Mouse (Mus musculus) kidney, postnatal 14 days (tissue): Measurements from ENCODE around the gene 9130409I23Rik.
"Not testable (repeated sequence)": the region's sequence is repeated elsewhere in the genome, so short reads cannot be mapped to it uniquely, and the experiment has no call there.

Source experiments
- DNase-seq: peaks from one replicate; pipeline ENCODE4 v3.0.0; 2022; ENCODE audit warnings: mixed read lengths

9130409I23Rik gene

GRCm38 (mm10) chr1:181035015-181035778 is 15.8 kb upstream of the 9130409I23Rik start:
- DNase-seq, result not testable (repeated sequence)

GRCm38 (mm10) chr1:181037623-181038022 is 13.4 kb upstream of the 9130409I23Rik start:
- DNase-seq, result no peak

GRCm38 (mm10) chr1:181039652-181040051 is 11.4 kb upstream of the 9130409I23Rik start:
- DNase-seq, result peak; percentile 38

- no peak for DNase-seq
These were observed 3.5 kb upstream of the 9130409I23Rik start for GRCm38 (mm10) chr1:181047520-181047919.

- DNase-seq, result no peak
These were observed 1.7 kb upstream of the 9130409I23Rik start for GRCm38 (mm10) chr1:181049328-181049842.

- DNase-seq, result no peak
These were observed 1.9 kb downstream of the 9130409I23Rik start for GRCm38 (mm10) chr1:181052898-181053297.

GRCm38 (mm10) chr1:181061784-181062485 is 10.9 kb downstream of the 9130409I23Rik start:
- DNase-seq, result no peak

- no peak for DNase-seq
These were observed 13.0 kb downstream of the 9130409I23Rik start for GRCm38 (mm10) chr1:181063991-181064390.

- DNase-seq, result no peak
These were observed 13.6 kb downstream of the 9130409I23Rik start for GRCm38 (mm10) chr1:181064648-181065047.

- no peak for DNase-seq
These were observed 17.3 kb downstream of the 9130409I23Rik start for GRCm38 (mm10) chr1:181068344-181068743.

- DNase-seq, result no peak
These were observed 18.6 kb downstream of the 9130409I23Rik start for GRCm38 (mm10) chr1:181069671-181070070.

- no peak for DNase-seq
These were observed 22.0 kb downstream of the 9130409I23Rik start for GRCm38 (mm10) chr1:181073075-181073474.

- DNase-seq, result peak; percentile 28
These were observed 33.0 kb downstream of the 9130409I23Rik start for GRCm38 (mm10) chr1:181084021-181084420.

- no peak for DNase-seq
These were observed 39.0 kb downstream of the 9130409I23Rik start for GRCm38 (mm10) chr1:181090048-181090447.
